Mouse (Mus musculus): ENCODE results near the gene Cd68. TPM values are rescaled to one million over a fixed set of nuclear protein-coding genes. Genes with fewer than 3 reads are reported as not detected.

The Cd68 gene
- total RNA-seq, 2 experiments from 2014 or later, result 47.7 to 52.0 TPM

DNA sequence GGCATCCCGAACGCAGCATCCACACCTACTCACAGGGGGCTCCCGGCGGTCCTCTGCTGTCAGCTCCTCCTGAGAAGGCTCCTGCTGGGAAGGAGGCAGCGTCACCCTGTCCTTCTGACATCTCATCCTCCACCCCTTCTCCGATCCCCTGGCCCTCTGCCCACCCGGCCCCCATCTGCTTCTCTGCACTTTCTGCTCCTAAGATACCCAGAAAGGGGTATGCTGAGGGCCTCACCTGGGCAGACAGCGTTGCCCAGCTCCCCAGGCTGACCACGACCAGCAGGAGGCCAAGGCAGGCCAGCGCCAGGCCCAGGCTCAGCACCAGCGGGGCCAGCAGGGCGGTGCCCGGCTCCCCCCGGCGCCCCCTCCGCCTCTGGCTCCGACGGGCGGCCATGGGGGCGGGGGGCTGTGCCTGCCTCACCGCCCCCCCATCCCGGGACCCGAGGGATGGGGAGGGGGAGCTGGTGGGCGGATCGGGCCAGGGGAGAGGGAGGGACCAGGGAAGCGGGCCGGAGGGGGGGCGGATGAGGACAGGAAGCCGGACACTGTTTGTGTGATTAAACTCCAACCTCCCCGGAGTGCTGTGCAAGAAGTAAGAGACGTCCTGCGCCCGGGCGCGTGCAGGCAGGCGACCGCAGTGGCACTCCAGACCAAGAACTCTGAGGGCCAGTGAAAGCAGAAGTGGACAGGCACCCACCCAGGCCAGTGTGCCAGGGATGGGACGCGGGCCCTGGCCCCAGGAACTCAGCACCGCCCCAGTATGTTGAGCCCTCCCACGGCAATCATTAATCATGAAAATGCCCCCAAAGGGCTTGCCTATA, 29.6 kb upstream of the Cd68 start, which contains the start of the genes Tnfsf12 and Tnfsfm13:
Gene Tnfsf12, minus strand, starts transcription at position 489 of the 821 bp plus-strand sequence.
Gene Tnfsfm13, minus strand, starts transcription at position 738 of the 821 bp plus-strand sequence.
- peak; percentile 95 for ATAC-seq (replicated peaks; ENCODE audit: poor library complexity, severe bottlenecking)

DNA sequence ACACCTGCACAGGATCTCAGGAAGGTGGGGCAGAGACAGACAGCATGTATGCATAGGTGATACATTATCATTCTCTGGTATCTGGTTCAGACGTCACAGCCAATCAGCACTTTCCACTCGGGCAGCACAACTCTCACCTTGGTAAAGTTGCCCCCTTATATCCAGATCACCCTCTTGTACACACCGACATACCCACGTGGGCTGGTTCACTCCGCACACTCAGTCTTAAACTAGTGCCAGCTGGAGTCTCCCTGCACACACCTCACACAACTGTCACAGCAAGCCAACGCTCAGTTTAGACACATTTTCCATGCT, 29.1 kb upstream of the Cd68 start:
- ATAC-seq (replicated peaks; ENCODE audit: poor library complexity, severe bottlenecking), result no peak

DNA sequence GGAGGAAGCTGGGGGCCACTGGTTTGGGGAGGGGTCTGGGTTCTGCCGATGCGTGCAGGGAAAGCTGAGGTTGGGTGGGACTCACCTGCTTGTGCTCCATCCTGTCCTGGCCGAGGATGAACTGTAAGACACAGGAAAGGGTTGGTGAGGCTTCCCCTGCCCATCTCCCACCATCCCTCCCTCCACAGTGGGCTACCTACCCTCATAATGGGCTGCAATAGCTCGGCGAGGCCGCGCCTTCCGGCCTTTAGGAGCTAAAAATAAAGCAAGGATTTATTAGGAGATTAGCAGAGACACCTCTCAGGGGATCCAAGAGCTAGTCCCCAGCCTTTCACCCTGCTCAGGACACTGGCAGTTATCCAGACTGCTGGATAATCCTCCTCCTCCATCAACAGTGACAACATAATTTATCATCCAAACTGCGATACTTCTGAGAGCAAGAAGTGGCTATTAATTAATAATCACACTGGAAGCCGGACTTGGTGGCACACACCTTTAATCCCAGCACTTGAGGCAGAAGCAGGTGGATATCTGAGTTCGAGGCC, 27.5 kb upstream of the Cd68 start:
- ATAC-seq (replicated peaks; ENCODE audit: poor library complexity, severe bottlenecking), result no peak

DNA sequence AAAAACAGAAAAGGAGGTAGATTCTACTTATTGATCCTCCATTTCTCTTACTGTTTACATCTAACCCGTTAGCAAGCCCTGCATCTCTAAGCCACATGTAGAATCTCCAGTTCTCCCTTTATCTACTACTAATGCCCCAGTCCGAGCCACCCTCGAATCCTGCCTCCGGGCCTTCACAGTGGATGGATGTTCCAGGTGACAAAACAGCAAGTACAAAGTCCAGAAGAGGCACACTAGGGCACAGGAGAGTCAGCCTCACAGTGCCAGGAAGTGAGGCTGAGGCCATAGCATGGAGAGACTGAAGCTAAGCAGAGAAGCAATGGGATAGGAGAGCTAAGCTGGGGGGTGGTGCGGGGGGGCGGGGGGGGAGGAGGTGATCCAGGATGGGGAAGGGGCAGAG, 26.9 kb upstream of the Cd68 start:
- ATAC-seq (replicated peaks; ENCODE audit: poor library complexity, severe bottlenecking), result no peak

DNA sequence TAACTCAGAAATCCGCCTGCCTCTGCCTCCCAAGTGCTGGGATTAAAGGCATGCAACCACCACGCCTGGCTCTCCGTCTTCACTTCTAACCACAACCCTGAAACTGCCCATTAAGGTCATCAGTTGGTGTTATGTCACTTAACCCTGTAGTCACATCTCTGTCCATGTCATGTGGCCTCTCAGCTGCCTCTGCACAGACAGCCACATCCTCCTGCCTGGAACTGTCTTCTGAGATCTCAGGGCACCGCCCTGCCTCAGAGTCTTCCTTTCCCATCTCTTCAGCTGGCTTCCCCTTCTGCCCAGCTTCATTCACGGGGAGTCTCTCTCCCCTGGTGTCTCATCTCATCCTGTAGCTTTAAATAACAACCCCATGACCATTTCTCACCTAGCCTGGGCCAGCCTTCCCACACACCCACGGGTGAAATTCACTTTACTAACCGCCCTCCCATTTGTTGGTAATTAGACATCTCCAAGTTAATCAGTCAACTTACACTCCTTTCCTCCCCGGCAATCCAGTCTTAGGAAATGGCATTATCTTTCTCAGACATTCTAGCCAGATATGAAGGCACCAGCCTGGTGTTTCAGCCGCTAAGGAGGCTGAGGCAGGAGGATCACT, 26.4 kb upstream of the Cd68 start:
- peak; percentile 54 for ATAC-seq (replicated peaks; ENCODE audit: poor library complexity, severe bottlenecking)

DNA sequence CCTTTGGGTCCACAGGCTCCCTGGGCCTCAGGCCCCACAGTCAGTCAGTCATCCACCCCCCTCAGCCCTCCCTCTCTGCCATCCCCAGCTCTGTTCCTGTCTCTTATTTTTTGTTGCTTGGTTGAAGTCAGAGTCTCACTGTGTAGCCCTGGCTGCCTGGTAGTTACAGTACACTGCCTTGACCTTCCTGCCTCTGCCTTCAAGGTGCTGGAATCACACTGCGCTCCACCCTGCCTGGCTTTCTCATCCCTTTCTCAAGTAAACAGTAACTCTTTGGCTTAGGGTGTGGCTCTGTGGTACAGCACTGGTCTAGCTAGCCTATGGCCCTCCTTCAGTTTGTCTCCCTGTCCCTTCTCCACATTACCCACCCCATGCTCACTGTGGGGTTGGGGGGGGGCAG, 23.9 kb upstream of the Cd68 start:
- ATAC-seq (replicated peaks; ENCODE audit: poor library complexity, severe bottlenecking), result no peak

DNA sequence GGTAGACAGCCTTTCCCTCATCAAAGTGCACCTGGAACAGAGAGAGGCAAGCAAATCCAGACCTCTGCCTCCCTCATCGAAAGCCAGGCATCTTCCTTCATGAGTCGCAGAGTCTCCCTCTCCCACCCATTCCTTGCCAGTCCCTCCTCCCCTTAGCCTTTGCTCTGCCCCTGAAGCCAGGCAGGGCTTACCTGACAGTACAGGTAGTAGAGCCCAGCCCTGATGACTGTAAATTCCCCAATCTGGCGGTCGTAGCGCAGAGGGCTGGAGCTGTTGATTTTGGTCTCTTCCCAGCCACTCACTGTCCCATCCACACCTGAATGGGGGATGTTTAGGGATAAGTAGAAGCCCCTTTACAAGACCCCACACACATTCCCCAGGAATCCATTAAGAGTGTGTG, 21.1 kb upstream of the Cd68 start:
- ATAC-seq (replicated peaks; ENCODE audit: poor library complexity, severe bottlenecking), result no peak

DNA sequence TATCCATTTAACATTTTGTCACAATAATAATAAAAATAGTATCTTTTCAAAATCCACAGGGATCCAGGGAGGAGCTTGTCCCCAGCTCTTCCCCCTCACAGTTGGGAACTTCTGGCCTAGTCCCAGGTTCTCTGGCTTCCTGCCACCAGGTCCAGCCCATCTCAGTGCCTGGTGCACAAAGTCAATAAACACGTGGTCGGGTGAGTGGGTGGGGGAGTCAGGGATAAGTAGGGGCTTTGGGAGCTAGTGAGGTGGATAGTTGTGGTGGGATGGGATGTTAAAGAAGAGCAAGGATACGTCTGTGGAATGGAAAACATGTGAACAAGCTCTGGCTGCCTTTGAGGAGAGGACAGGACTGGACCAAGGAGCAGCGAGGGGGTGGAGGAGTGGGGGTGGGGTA, 20.4 kb upstream of the Cd68 start:
- ATAC-seq (replicated peaks; ENCODE audit: poor library complexity, severe bottlenecking), result no peak

DNA sequence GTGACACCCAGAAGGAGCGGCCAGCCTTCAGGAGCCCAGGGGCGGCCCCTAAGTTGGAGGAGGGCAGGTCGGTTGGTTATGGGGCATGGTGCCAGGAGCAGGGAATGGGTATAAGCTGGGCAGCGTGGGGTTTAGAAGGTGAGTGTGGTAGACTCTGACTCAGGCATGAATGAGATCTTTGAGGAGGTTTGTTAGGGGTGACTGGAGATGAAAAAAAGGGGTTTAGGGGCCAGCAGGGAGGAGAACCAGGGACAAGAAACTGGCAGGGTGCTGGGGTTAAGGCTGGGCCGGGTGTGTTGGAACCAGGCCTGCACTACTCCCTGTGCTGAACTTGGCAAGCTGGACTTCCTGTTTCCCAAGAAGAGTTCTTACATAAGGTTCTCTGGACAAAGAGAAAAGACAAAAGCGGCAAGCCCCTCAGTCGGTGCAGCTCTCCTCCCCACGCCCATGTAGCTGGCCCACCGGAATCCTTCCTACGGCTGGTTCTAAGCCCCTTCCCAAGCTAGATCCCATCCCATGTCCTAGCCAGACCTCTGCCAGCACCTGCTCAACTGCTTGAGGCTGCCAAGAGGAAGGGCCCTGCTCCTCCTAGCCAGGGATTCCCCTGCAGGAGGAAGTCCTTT, 19.7 kb upstream of the Cd68 start, which contains the start of gene Tnfsf13:
Gene Tnfsf13, minus strand, starts transcription at position 259 of the 623 bp plus-strand sequence.
- peak; percentile 42 for ATAC-seq (replicated peaks; ENCODE audit: poor library complexity, severe bottlenecking)

DNA sequence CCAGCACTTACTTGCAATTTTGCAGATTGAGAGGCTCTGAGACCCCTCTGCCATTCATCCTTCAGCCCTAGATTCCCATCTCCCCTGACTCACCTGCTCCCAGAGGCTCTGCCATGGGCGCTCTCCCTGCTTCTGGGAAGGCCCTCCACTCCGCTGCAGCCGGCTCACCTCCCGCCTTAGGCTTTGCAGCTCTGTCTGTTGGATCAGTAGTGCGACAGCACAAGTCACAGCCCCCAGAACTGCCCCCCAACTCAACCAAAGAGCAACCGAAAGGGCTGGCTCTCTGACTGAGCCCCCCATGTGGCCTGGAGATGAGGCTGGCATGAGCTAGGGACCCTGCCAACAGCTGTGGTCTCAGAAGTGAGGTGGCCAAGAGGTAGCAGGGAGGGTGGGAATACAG, 19.0 kb upstream of the Cd68 start:
- no peak for ATAC-seq (replicated peaks; ENCODE audit: poor library complexity, severe bottlenecking)

DNA sequence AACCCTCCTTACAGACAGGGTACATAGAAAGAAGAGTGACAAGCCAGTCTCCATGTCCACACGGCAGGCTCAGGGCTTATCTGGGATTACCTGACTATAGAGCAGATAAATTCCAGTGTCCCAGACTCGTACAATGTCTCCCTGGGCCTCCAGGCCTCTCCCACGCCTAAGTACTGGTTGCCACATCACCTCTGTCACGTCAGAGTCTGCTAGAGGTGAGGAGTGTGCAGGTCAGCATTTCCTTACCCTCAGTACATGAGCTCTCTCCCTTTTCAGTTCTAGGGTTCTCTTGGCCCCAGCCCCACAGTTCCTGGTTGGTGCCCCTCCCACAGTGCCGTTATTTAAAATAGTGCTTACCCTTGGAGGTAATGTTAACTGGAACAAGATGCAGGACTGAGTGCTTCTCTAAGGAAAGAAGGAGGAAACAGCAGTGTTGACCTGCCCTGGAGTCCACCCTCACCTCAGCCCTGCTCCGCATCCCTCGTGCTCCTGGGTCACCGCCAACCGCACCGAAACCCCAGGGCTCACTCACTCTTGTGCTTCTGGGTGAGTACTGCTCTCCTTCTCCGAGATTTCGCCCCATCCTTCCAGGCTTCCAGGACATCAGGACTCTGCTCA, 18.3 kb upstream of the Cd68 start:
- no peak for ATAC-seq (replicated peaks; ENCODE audit: poor library complexity, severe bottlenecking)

DNA sequence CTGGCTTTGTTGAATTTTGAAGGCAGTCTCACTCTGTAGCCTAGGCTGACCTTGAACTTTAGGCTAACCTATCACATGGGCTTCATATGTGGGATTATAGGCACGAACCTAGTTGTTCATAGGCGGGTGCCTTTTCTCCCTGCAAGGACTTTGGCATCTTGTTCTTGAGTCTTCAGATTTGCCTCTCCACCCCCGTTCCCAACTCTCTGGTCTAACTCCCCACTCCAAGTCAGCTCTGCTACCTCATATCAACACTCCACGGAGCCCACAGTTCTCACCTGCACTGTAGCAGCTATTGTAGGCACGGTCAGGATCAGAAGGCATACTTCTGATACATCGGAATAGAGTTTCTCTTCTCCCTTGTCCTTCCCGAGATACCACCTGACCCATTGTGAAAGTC, 17.6 kb upstream of the Cd68 start:
- ATAC-seq (replicated peaks; ENCODE audit: poor library complexity, severe bottlenecking), result no peak

DNA sequence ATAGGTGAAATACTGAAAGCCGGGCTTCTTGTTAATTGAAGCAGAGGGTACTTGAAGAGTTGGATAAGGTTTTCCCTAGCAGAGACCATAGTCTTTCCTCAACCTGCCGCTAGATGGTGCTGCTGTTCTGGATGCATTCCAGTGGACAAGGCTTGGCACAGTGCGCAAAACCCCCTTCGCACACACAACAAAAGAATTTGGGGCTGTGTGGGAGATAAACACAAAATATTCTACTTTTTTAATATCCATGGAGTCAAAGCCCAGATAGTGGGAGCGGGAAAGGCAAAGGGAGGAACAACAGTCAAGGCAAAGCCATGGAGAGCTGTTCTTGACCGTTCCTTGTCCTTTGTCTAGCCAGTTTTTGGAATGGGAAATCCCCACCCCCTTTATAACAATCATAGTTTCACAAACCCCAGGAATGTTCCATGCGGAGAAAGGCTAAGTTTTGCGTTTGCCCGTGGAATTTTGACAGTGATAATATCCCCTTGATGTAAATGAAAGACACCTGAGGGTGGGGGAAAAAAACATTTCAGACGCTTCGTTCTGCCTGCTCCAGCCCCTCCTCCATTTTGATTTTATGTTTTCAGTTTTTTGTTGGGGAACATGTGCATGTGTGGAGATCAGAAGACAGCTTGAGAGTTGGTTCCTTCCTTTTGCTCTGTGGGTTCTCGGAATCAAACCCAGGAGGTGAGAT, 17.0 kb upstream of the Cd68 start:
- peak; percentile 34 for ATAC-seq (replicated peaks; ENCODE audit: poor library complexity, severe bottlenecking)

DNA sequence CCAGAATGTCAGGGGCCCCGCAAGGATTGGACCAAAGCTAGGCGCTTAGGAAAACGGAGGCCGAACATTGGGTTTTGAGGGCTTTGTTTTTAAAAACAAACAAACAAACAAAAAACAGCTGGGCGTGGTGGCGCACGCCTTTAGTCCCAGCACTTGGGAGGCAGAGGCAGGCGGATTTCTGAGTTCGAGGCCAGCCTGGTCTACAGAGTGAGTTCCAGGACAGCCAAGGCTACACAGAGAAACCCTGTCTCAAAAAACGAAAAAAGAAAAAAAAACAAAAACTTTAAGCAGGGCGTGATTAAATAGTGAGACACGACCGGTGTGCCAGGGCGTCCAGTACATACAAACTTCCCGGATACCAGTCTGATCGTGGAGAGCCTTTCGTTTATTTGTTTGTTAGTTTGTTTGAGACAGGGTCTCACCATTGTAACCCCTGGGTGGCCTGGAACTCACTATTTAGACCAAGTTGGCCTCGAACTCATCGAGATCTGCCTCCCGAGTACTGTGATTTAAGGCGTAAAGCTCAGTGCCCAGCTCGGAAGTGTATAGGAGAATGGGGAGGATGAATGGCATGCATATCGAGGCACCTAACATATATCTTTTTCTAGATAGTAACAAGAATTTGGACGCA, 16.4 kb upstream of the Cd68 start:
- ATAC-seq (replicated peaks; ENCODE audit: poor library complexity, severe bottlenecking), result no peak

DNA sequence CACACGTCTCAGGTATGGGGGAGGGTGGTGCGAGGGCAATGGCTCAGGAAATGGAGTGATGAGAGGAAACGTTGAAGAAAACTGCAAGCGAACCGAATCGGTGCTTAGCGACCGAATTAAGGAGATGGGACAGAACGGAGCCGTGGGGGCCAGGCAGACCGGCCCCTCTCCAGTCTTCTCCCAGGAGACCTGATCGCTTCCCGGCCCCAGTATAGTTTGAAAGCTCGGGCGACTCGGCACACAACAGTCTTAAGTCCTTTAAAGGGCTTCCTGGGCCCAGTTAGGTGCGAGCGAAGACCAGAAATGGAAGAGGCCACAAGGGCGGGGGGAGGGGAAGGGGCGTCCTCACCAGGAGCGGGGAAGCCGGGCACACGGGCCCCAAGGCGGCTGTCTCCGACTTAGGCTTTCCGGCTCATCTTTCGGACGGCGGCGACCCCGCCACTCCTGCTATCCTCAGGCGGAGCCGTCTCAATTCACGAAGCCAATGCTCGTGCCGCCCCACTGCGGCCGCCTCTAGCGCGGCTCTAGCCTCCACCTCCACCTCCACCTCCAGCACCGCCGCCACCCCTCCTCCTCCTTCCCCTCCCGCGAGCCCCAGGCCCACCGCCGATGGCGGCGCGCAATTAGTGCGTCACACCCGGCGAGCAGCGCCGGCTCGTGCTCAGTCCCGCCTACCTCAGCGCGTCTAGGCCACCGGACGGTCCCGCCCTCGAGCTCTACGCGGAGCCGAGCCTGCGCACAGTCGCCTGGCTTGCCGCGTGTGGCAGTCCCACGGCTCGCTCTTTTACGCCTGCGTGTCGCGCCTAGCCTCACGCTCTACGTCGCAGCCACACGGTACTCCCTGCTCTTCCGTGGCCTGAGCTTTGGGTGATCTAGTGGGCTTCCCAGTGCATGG, 15.6 kb upstream of the Cd68 start, which contains the start of gene Senp3:
Gene Senp3, minus strand, starts transcription at position 771 of the 895 bp plus-strand sequence.
- peak; percentile 81 for ATAC-seq (replicated peaks; ENCODE audit: poor library complexity, severe bottlenecking)

DNA sequence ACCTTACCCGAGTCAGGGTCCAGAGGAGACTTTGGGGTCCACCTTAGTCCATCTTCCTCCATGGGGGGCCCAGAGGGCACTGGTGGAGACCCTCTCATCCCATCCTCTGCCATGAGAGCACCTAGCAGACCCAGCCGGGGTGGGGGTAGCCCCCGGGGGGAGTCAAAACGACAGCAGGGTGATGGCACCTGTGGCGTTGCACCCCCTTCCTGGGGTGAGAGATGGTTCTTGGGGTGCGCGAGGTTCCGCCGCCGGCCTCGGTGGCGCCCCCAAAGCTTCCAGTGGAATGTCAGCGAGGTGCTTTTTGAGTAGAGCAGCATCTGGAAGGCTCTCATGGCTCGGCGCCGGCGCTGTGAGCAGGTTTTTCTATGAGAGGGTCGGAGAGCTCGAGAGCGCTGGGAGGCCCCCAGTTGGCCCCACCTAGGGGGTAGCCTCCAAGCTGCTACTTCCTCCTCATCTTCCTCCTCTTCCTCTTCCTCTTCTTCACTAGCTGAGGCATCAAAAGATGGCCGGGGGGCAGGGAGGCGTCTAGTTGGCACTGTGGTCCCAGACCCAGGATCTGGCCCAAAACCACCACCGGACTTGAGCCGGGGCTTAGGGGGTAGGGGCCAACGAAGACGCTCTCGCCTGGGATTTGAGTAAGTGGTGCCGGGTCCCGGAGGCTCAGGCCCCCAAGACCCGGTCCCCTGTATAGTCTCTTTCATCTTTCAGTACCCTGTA, 14.3 kb upstream of the Cd68 start:
- ATAC-seq (replicated peaks; ENCODE audit: poor library complexity, severe bottlenecking), result no peak

DNA sequence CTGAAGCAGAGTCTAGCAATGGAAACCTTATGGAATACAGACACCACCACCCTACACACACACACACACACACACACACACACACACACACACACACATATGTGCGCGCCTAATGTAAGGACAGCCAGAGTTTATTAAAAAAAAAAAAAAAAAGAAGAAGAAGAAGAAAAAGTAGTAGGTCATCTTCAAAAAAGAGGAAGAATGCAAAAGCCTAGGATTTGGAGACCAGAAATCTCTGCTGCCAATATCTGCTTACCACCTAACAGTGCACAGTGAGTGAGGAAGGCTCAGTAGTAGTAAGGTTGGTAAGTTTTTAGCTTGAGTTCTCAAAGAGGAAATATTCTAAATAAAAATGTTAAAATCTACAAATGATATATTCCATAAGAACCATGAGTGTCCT, 13.2 kb upstream of the Cd68 start:
- no peak for ATAC-seq (replicated peaks; ENCODE audit: poor library complexity, severe bottlenecking)

DNA sequence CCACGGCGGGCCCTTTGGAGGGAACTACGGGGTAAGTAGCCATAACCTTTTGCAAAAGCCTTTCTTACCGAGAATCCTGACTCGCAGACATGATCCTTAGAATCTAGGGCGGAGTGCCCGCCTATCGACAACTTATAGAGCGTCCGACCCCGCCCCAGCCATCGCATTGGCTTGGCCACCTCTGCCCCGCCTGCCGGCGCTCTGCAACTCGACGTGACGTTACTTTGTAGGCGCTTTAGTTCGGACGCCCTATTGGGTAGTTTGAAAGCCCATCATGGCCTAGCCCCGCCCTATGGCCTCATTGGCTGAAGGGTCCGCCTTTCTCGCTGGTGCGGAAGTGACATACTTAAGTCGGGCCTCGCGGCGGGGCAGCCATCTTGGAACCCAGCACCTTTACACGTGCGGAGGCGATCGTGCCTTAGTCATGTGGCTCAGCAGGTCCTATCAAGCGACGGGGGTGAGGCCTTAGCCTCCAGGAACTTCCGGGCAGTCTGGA, 6.3 kb upstream of the Cd68 start, which contains the start of gene Eif4a1:
Gene Eif4a1, minus strand, starts transcription at position 213 of the 496 bp plus-strand sequence.
- ATAC-seq (replicated peaks; ENCODE audit: poor library complexity, severe bottlenecking), result peak; percentile 77

Data from granulocyte monocyte progenitor cell, adult 5-6 weeks (primary cell).